Mouse (Mus musculus) C2C12 (cell line): ENCODE measurements around the gene Fer.

Experiments used
- CTCF ChIP-seq: IDR thresholded peaks from one replicate; pipeline ENCODE4 v1.5.1; 2011; ENCODE audit not compliant: control insufficient read depth, insufficient read depth, insufficient read length
- MAX ChIP-seq: IDR thresholded peaks from one replicate; pipeline ENCODE4 v1.6.1; 2011; ENCODE audit warnings: mild to moderate bottlenecking, control low read depth
- MYOD1 ChIP-seq: IDR thresholded peaks from one replicate; pipeline ENCODE4 v1.6.1; 2011; ENCODE audit warnings: low read depth; ENCODE audit not compliant: control insufficient read depth, insufficient read length
- MYOG ChIP-seq: IDR thresholded peaks from one replicate; pipeline ENCODE4 v1.6.1; 2011; ENCODE audit not compliant: control insufficient read depth, insufficient read length; ENCODE audit errors: extremely low read depth
- USF1 ChIP-seq: IDR thresholded peaks from one replicate; pipeline ENCODE4 v1.6.1; 2011; ENCODE audit warnings: low read depth, mild to moderate bottlenecking, control low read depth, moderate library complexity

DNA sequence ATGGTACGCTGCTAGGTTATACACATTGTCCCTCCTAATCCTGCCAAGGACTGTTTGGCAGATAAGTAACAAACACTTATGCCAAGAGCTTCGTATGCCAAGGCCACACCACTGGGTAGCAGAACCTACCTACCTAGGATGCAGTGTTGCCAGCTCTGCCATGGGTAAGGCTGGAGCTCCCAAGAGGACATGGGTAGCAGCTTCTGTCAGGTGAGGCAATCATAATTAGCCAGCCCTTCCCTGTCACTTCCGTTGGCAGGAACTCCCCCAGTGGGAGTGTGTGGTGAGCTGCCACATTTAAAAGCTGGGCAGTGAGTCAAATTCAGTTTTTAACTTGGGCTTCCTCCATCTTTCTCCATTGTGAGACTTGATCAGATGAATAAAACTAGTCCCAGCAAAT lies 267.5 kb downstream of the Fer start:
- TF ChIP-seq CTCF (no peak), USF1 (no peak), MAX (no peak), MYOD1 (no peak), MYOG (no peak)
